Mouse (Mus musculus) midbrain, embryonic 15.5 days (tissue): ENCODE data around the gene G3bp2. TPM values are rescaled to one million over a fixed set of nuclear protein-coding genes. Genes with fewer than 3 reads are reported as not detected.
A peak's percentile ranks its signal among the peaks of the same experiment; 100 is the strongest.

ENCODE experiments used
- ATAC-seq: fragments of 200-750 bp; cut with Nextera tagmentation; replicated peaks from 2 replicates; pipeline ENCODE4 v1.8.0; 2017; ENCODE audit warnings: moderate TSS enrichment
- H3K27ac ChIP-seq: fragments of 300-500 bp; sonication (generic); 2 replicates; pipeline ENCODE4 v1.5.1; 2015; ENCODE audit warnings: mild to moderate bottlenecking, inconsistent platforms
- H3K27me3 ChIP-seq: fragments of 300-500 bp; sonication (generic); replicated peaks from 2 replicates; pipeline ENCODE4 v1.6.1; 2015; ENCODE audit warnings: inconsistent platforms
- H3K36me3 ChIP-seq: fragments of 300-500 bp; sonication (generic); replicated peaks from 2 replicates; pipeline ENCODE4 v1.6.1; 2015; ENCODE audit warnings: inconsistent platforms
- H3K4me1 ChIP-seq: fragments of 300-500 bp; sonication (generic); 2 replicates; pipeline ENCODE4 v1.6.1; 2015; ENCODE audit warnings: inconsistent platforms
- H3K4me2 ChIP-seq: fragments of 300-500 bp; sonication (generic); 2 replicates; pipeline ENCODE4 v1.6.1; 2015; ENCODE audit warnings: inconsistent platforms, mild to moderate bottlenecking, moderate library complexity
- H3K4me3 ChIP-seq: fragments of 300-500 bp; sonication (generic); 2 replicates; pipeline ENCODE4 v1.5.1; 2015; ENCODE audit warnings: mild to moderate bottlenecking, inconsistent platforms
- H3K9ac ChIP-seq: fragments of 300-500 bp; sonication (generic); 2 replicates; pipeline ENCODE4 v1.6.1; 2015; ENCODE audit warnings: mild to moderate bottlenecking, inconsistent platforms
- H3K9me3 ChIP-seq: fragments of 300-500 bp; sonication (generic); 2 replicates; pipeline ENCODE4 v1.6.1; 2016; ENCODE audit warnings: inconsistent platforms
- WGBS: fragments of 180-500 bp; shearing (Covaris S2); methylation state at CpG from one replicate; pipeline ENCODE4 v1.1.7; 2015; ENCODE audit warnings: mixed read lengths; 5-methylcytosine and 5-hydroxymethylcytosine counted together
- polyA plus RNA-seq: library from polyadenylated mRNA; unstranded; fragments of >200 nt; fragmentation: Nextera tagmentation; extraction: Ambion mirVana; gene quantifications from 2 replicates; pipeline ENCODE4 v1.2.1, GENCODE M21; 2015

The G3bp2 gene
- polyA plus RNA-seq, 1 experiment from 2014 or later, result 368 TPM

- Histone ChIP-seq H3K36me3 (no peaks in the 10 kb centered on the region), H3K4me3 (no peak overlapping the region), H3K4me2 (no peak overlapping the region), H3K9ac (no peak overlapping the region), H3K9me3 (no peaks in the 10 kb centered on the region), H3K4me1 (peaks cover 9% of the 10 kb centered on the region; the same call in 1 of the 2 replicates), H3K27me3 (no peaks in the 10 kb centered on the region), H3K27ac (no peak overlapping the region)
- 94% methylated on average over 6 of the region's 6 CpGs for WGBS
- no peak for ATAC-seq
Observed at GRCm38 (mm10) chr5:92114223-92114622, 30.7 kb upstream of the G3bp2 start.

GRCm38 (mm10) chr5:92113484-92113883 lies 30.0 kb upstream of the G3bp2 start:
- no peak overlapping the region for H3K27ac ChIP-seq
- no peaks in the 10 kb centered on the region for H3K27me3 ChIP-seq
- no peaks in the 10 kb centered on the region for H3K9me3 ChIP-seq
- H3K36me3 ChIP-seq, result no peaks in the 10 kb centered on the region
- no peak for ATAC-seq
- no peak overlapping the region for H3K4me2 ChIP-seq
- no peak overlapping the region for H3K4me3 ChIP-seq
- WGBS, result 93% methylated on average over 7 of the region's 7 CpGs
- peaks cover 9% of the 10 kb centered on the region; the same call in 1 of the 2 replicates for H3K4me1 ChIP-seq
- H3K9ac ChIP-seq, result no peak overlapping the region

- WGBS, result 4% methylated on average over 10 of the region's 10 CpGs
- H3K9ac ChIP-seq, result no peak overlapping the region
- no peak overlapping the region for H3K4me3 ChIP-seq
- H3K4me1 ChIP-seq, result peaks cover 9% of the 10 kb centered on the region; the same call in 1 of the 2 replicates
- no peaks in the 10 kb centered on the region for H3K27me3 ChIP-seq
- H3K27ac ChIP-seq, result no peak overlapping the region
- no peak for ATAC-seq
- H3K36me3 ChIP-seq, result no peaks in the 10 kb centered on the region
- no peaks in the 10 kb centered on the region for H3K9me3 ChIP-seq
- H3K4me2 ChIP-seq, result peak overlapping the region; percentile 31; the same call in 1 of the 2 replicates
Observed at GRCm38 (mm10) chr5:92112585-92112984, 29.1 kb upstream of the G3bp2 start.

- no peak for ATAC-seq
- 12% methylated on average over 6 of the region's 6 CpGs for WGBS
- no peak overlapping the region for H3K9ac ChIP-seq
Observed at GRCm38 (mm10) chr5:92112175-92112574, 28.7 kb upstream of the G3bp2 start.

GRCm38 (mm10) chr5:92110818-92111355 lies 27.4 kb upstream of the G3bp2 start:
- no peak for ATAC-seq
- Histone ChIP-seq H3K9ac (no peak overlapping the region), H3K27ac (no peak overlapping the region), H3K4me1 (peaks cover 12% of the 10 kb centered on the region; the same call in 1 of the 2 replicates), H3K4me3 (no peak overlapping the region), H3K36me3 (no peaks in the 10 kb centered on the region), H3K4me2 (no peak overlapping the region), H3K27me3 (no peaks in the 10 kb centered on the region), H3K9me3 (no peaks in the 10 kb centered on the region)
- 92% methylated on average over 5 of the region's 5 CpGs for WGBS

More at GRCm38 (mm10) chr5:92112175-92112574, 28.7 kb upstream of the G3bp2 start:
- Histone ChIP-seq H3K27me3 (no peaks in the 10 kb centered on the region), H3K4me3 (no peak overlapping the region), H3K27ac (no peak overlapping the region), H3K9me3 (no peaks in the 10 kb centered on the region), H3K4me1 (peaks cover 9% of the 10 kb centered on the region; the same call in 1 of the 2 replicates), H3K36me3 (no peaks in the 10 kb centered on the region), H3K4me2 (peak overlapping the region; percentile 31; the same call in 1 of the 2 replicates)

GRCm38 (mm10) chr5:92107282-92107681 lies 23.8 kb upstream of the G3bp2 start:
- Histone ChIP-seq H3K9ac (no peak overlapping the region), H3K4me1 (peaks cover 5% of the 10 kb centered on the region; the same call in 1 of the 2 replicates), H3K36me3 (no peaks in the 10 kb centered on the region), H3K27ac (no peak overlapping the region), H3K27me3 (no peaks in the 10 kb centered on the region), H3K9me3 (no peaks in the 10 kb centered on the region), H3K4me2 (no peak overlapping the region), H3K4me3 (no peak overlapping the region)
- ATAC-seq, result no peak
- 95% methylated on average over 4 of the region's 4 CpGs for WGBS

- no peaks in the 10 kb centered on the region for H3K36me3 ChIP-seq
- 0 out of 2 replicates have a peak, but pooled peaks have one; percentile 20 for ATAC-seq
- H3K4me2 ChIP-seq, result no peak overlapping the region
- no peak overlapping the region for H3K27ac ChIP-seq
- peaks cover 3% of the 10 kb centered on the region; the same call in 1 of the 2 replicates for H3K4me1 ChIP-seq
- no peaks in the 10 kb centered on the region for H3K27me3 ChIP-seq
- WGBS, result 48% methylated on average over 10 of the region's 10 CpGs
- H3K9ac ChIP-seq, result no peak overlapping the region
- no peak overlapping the region for H3K4me3 ChIP-seq
- no peaks in the 10 kb centered on the region for H3K9me3 ChIP-seq
Observed at GRCm38 (mm10) chr5:92106327-92107125, 23.0 kb upstream of the G3bp2 start.

- no peak overlapping the region for H3K9ac ChIP-seq
- H3K27ac ChIP-seq, result no peak overlapping the region
- 75% methylated on average over 13 of the region's 13 CpGs for WGBS
- no peak overlapping the region for H3K4me2 ChIP-seq
- no peaks in the 10 kb centered on the region for H3K27me3 ChIP-seq
- H3K9me3 ChIP-seq, result no peaks in the 10 kb centered on the region
- no peaks in the 10 kb centered on the region for H3K36me3 ChIP-seq
- no peak overlapping the region for H3K4me3 ChIP-seq
- peaks cover 3% of the 10 kb centered on the region; the same call in 1 of the 2 replicates for H3K4me1 ChIP-seq
- no peak for ATAC-seq
Observed at GRCm38 (mm10) chr5:92103816-92104415, 20.4 kb upstream of the G3bp2 start.

GRCm38 (mm10) chr5:92103062-92103461 lies 19.5 kb upstream of the G3bp2 start:
- 72% methylated on average over 6 of the region's 6 CpGs for WGBS
- Histone ChIP-seq H3K27ac (no peak overlapping the region), H3K4me3 (no peak overlapping the region), H3K36me3 (no peaks in the 10 kb centered on the region), H3K9me3 (no peaks in the 10 kb centered on the region), H3K4me1 (peaks cover 3% of the 10 kb centered on the region; the same call in 1 of the 2 replicates), H3K4me2 (no peak overlapping the region), H3K9ac (no peak overlapping the region), H3K27me3 (no peaks in the 10 kb centered on the region)
- ATAC-seq, result 0 out of 2 replicates have a peak, but pooled peaks have one; percentile 57

- WGBS, result 93% methylated on average over 8 of the region's 8 CpGs
- Histone ChIP-seq H3K4me3 (no peak overlapping the region), H3K4me1 (peaks cover 3% of the 10 kb centered on the region; the same call in 1 of the 2 replicates), H3K27me3 (no peaks in the 10 kb centered on the region), H3K9ac (no peak overlapping the region), H3K27ac (no peak overlapping the region), H3K4me2 (no peak overlapping the region), H3K36me3 (no peaks in the 10 kb centered on the region), H3K9me3 (no peaks in the 10 kb centered on the region)
- ATAC-seq, result no peak
Observed at GRCm38 (mm10) chr5:92101601-92102000, 18.1 kb upstream of the G3bp2 start.

- Histone ChIP-seq H3K36me3 (no peaks in the 10 kb centered on the region), H3K4me2 (no peak overlapping the region), H3K9ac (no peak overlapping the region), H3K27ac (no peak overlapping the region), H3K9me3 (no peaks in the 10 kb centered on the region), H3K27me3 (no peaks in the 10 kb centered on the region), H3K4me3 (no peak overlapping the region), H3K4me1 (no peaks in the 10 kb centered on the region)
- no peak for ATAC-seq
- WGBS, result 56% methylated on average over 13 of the region's 13 CpGs
Observed at GRCm38 (mm10) chr5:92098351-92099109, 15.0 kb upstream of the G3bp2 start.

- H3K4me3 ChIP-seq, result no peak overlapping the region
- WGBS, result 94% methylated on average over 4 of the region's 4 CpGs
- H3K36me3 ChIP-seq, result no peaks in the 10 kb centered on the region
- H3K9ac ChIP-seq, result no peak overlapping the region
- H3K4me1 ChIP-seq, result no peaks in the 10 kb centered on the region
- no peak overlapping the region for H3K4me2 ChIP-seq
- no peak overlapping the region for H3K27ac ChIP-seq
- ATAC-seq, result no peak
- H3K9me3 ChIP-seq, result no peaks in the 10 kb centered on the region
- no peaks in the 10 kb centered on the region for H3K27me3 ChIP-seq
Observed at GRCm38 (mm10) chr5:92097779-92098178, 14.3 kb upstream of the G3bp2 start.
